Mouse (Mus musculus) intestine, postnatal 0 days (tissue): Measurements from ENCODE around the gene Fbxo5. TPM values are rescaled to one million over a fixed set of nuclear protein-coding genes. Genes with fewer than 3 reads are reported as not detected.
A peak's percentile ranks its signal among the peaks of the same experiment; 100 is the strongest.

ENCODE experiments used
- ATAC-seq: fragments of 200-750 bp; cut with Nextera tagmentation; 2 replicates; pipeline ENCODE4 v1.8.0; 2017; ENCODE audit warnings: mild to moderate bottlenecking, moderate TSS enrichment, moderate library complexity
- H3K27ac ChIP-seq: fragments of 300-500 bp; sonication (generic); 2 replicates; pipeline ENCODE4 v1.5.1; 2014; ENCODE audit warnings: mild to moderate bottlenecking, low read depth, low read length, moderate library complexity
- H3K27me3 ChIP-seq: fragments of 300-500 bp; sonication (generic); replicated peaks from 2 replicates; pipeline ENCODE4 v1.6.1; 2014; ENCODE audit warnings: low read length, mixed read lengths; ENCODE audit not compliant: control insufficient read depth, insufficient read depth
- H3K36me3 ChIP-seq: fragments of 300-500 bp; sonication (generic); 2 replicates; pipeline ENCODE4 v1.6.1; 2014; ENCODE audit warnings: mild to moderate bottlenecking, moderate library complexity; ENCODE audit not compliant: control insufficient read depth, insufficient read depth
- H3K4me1 ChIP-seq: fragments of 300-500 bp; sonication (generic); replicated peaks from 2 replicates; pipeline ENCODE4 v1.6.1; 2014; ENCODE audit warnings: antibody characterized with exemption, low read length, mixed read lengths; ENCODE audit not compliant: control insufficient read depth, insufficient read depth
- H3K4me2 ChIP-seq: fragments of 300-500 bp; sonication (generic); replicated peaks from 2 replicates; pipeline ENCODE4 v1.6.1; 2014; ENCODE audit warnings: low read depth, mild to moderate bottlenecking, moderate library complexity
- H3K4me3 ChIP-seq: fragments of 300-500 bp; sonication (generic); 2 replicates; pipeline ENCODE4 v1.5.1; 2014; ENCODE audit warnings: low read depth, low read length
- H3K9ac ChIP-seq: fragments of 300-500 bp; sonication (generic); 2 replicates; pipeline ENCODE4 v1.6.1; 2014; ENCODE audit warnings: mild to moderate bottlenecking, low read depth, low read length
- H3K9me3 ChIP-seq: fragments of 300-500 bp; sonication (generic); 2 replicates; pipeline ENCODE4 v1.6.1; 2016; ENCODE audit warnings: mixed run types; ENCODE audit not compliant: control insufficient read depth
- CTCF ChIP-seq: sonication (generic); IDR thresholded peaks from 2 replicates; pipeline ENCODE4 v1.5.1; 2016; ENCODE audit warnings: low read depth, mild to moderate bottlenecking, control low read depth, antibody characterized with exemption, moderate library complexity
- WGBS: fragments of 180-500 bp; shearing (Covaris S2); extraction: QIAGEN DNeasy Blood & Tissue Kit; methylation state at CpG from one replicate; pipeline ENCODE4 v1.1.7; 2014; 5-methylcytosine and 5-hydroxymethylcytosine counted together
- polyA plus RNA-seq: library from polyadenylated mRNA; unstranded; fragments of >200 nt; fragmentation: Nextera tagmentation; extraction: Ambion mirVana; gene quantifications from 2 replicates; pipeline ENCODE4 v1.2.1, GENCODE M21; 2015

The Fbxo5 gene
- polyA plus RNA-seq, 1 experiment from 2014 or later, result 14.6 TPM

- Histone ChIP-seq H3K27ac (no peak overlapping the region), H3K4me2 (no peak overlapping the region), H3K27me3 (no peaks in the 10 kb centered on the region), H3K9ac (no peak overlapping the region), H3K4me1 (peaks cover 5% of the 10 kb centered on the region; the same call in 1 of the 2 replicates), H3K9me3 (no peaks in the 10 kb centered on the region), H3K36me3 (peaks cover 18% of the 10 kb centered on the region), H3K4me3 (no peak overlapping the region)
- TF ChIP-seq CTCF, result peak; percentile 71
- ATAC-seq, result no peak
- WGBS, result 97% methylated on average over 1 of the region's 1 CpGs
Measured at GRCm38 (mm10) chr10:5800490-5800889, 4.9 kb downstream of the Fbxo5 start.

- Histone ChIP-seq H3K4me2 (no peak overlapping the region), H3K4me1 (peaks cover 5% of the 10 kb centered on the region; the same call in 1 of the 2 replicates), H3K4me3 (no peak overlapping the region), H3K9me3 (no peaks in the 10 kb centered on the region), H3K27ac (no peak overlapping the region), H3K9ac (no peak overlapping the region), H3K27me3 (no peaks in the 10 kb centered on the region), H3K36me3 (peaks cover 18% of the 10 kb centered on the region)
- ATAC-seq, result no peak
- no peak for TF ChIP-seq CTCF
- WGBS, result 87% methylated on average over 4 of the region's 4 CpGs
Measured at GRCm38 (mm10) chr10:5798069-5798468, 7.3 kb downstream of the Fbxo5 start.

DNA sequence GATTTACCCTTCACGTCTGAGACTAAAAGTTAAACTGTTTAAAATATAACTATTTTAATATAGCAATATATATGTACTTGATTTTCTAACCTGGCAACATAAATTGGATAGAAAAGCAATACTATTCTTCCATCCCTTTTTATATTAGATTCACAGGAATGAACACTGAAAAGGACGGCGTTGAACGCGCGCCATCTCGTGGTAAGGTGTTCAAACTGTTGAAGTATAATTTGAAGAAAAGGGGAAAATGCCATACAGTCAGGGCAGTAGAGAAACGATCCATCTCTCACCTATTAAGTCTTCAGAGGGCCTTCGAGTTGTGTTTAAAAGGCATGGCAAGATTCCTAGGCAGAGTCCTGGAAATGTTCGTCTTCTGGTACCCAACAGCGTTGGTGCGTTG, 14.7 kb downstream of the Fbxo5 start:
- 12% methylated on average over 12 of the region's 12 CpGs for WGBS
- Histone ChIP-seq H3K9ac (no peak overlapping the region), H3K4me3 (no peak overlapping the region), H3K27ac (no peak overlapping the region), H3K9me3 (no peaks in the 10 kb centered on the region), H3K4me1 (no peaks in the 10 kb centered on the region), H3K36me3 (no peaks in the 10 kb centered on the region), H3K4me2 (no peak overlapping the region), H3K27me3 (no peaks in the 10 kb centered on the region)
- ATAC-seq, result no peak
- peak; percentile 81 for TF ChIP-seq CTCF

GRCm38 (mm10) chr10:5786923-5787322, 18.5 kb downstream of the Fbxo5 start:
- WGBS, result 18% methylated on average over 4 of the region's 4 CpGs
- H3K36me3 ChIP-seq, result no peaks in the 10 kb centered on the region
- H3K4me2 ChIP-seq, result no peak overlapping the region
- no peaks in the 10 kb centered on the region for H3K9me3 ChIP-seq
- TF ChIP-seq CTCF, result peak; percentile 81
- no peak overlapping the region for H3K4me3 ChIP-seq
- H3K9ac ChIP-seq, result no peak overlapping the region
- no peaks in the 10 kb centered on the region for H3K27me3 ChIP-seq
- H3K27ac ChIP-seq, result no peak overlapping the region
- ATAC-seq, result no peak
- no peaks in the 10 kb centered on the region for H3K4me1 ChIP-seq

Other genes starting within 250 kb of the Fbxo5 start
- 3.7 and 4.1 TPM in 2 replicates for gene Myct1, start 211.8 kb downstream of the Fbxo5 start, polyA plus RNA-seq
- 33.8 and 35.6 TPM in 2 replicates for gene Vip, start 166.4 kb downstream of the Fbxo5 start, polyA plus RNA-seq
- gene Mtrf1l, start 18.3 kb upstream of the Fbxo5 start, polyA plus RNA-seq, result 9.3 and 10.5 TPM in 2 replicates
- gene Rgs17, start 116.8 kb upstream of the Fbxo5 start, polyA plus RNA-seq, result 1.2 and 1.3 TPM in 2 replicates